Comparison of ENCODE assay signal across 9 mouse cellular contexts in genomic region chr2:34644571-34645526, GRCm38 (mm10).
A peak's percentile ranks its signal among the peaks of the same experiment; 100 is the strongest.
DNase-seq lines count a peak whose midpoint lies in the region; ATAC-seq and TF ChIP-seq lines count a peak whose summit lies in the region.
"Had no signal": no experiment of that assay in that cellular context is flagged by ENCODE, and none has a peak within 500 bp of the region (broad histone marks: within the 10 kb centered on the region; RNA-seq: fewer than 3 reads in every experiment).

No protein-coding gene starts in this region.

- DNase-seq in CD4-positive, CD25-positive, alpha-beta regulatory T cell, adult 2 months (ENCODE audit: low read depth, low spot score): peak; percentile 63
- peak; percentile 49 for DNase-seq in lung, embryonic 14.5 days
- DNase-seq in lung, postnatal 36 days: no peak
- DNase-seq in hindlimb bud, embryonic 11.5 days (ENCODE audit: extremely low spot score, low read depth, low spot score): peak; percentile 14
- peak; percentile 59 for DNase-seq in splenic B cell, adult 2 months (ENCODE audit: low read depth, low spot score)
- no peak for DNase-seq in frontal cortex, postnatal 36 days (ENCODE audit: low spot score in 2 of 2)
- no peak for DNase-seq in layer of hippocampus, postnatal 25 days (ENCODE audit: extremely low spot score in 1 of 2, low spot score in 1 of 2)

- TF ChIP-seq CTCF in lung, embryonic 14.5 days (IDR thresholded peaks at IDR 0.05; ENCODE audit: low read depth): peak; percentile 76

- no peak for ATAC-seq in CD4-positive, CD25-positive, alpha-beta regulatory T cell, adult 4 months
- no peak for ATAC-seq in lung, embryonic 14.5 days (ENCODE audit: insufficient read depth)

- no peak overlapping the region for H3K9ac ChIP-seq in lung, embryonic 14.5 days
- H3K9ac ChIP-seq: hindbrain, embryonic 15.5 days had no signal

- no peak overlapping the region for H3K4me2 ChIP-seq in lung, embryonic 14.5 days

- H3K36me3 ChIP-seq in lung, embryonic 14.5 days (ENCODE audit: insufficient read depth): no peaks in the 10 kb centered on the region
- H3K36me3 ChIP-seq in splenic B cell, adult 2 months (ENCODE audit: control insufficient read depth, insufficient read depth, low read length, poor library complexity, severe bottlenecking): no peaks in the 10 kb centered on the region
- H3K36me3 ChIP-seq: hindbrain, embryonic 15.5 days had no signal

- H3K27ac ChIP-seq in lung, embryonic 14.5 days (ENCODE audit: low read depth): no peak overlapping the region
- H3K27ac ChIP-seq: hindbrain, embryonic 15.5 days had no signal

- WGBS in lung, embryonic 14.5 days: 43% methylated on average over 22 of the region's 22 CpGs

- H3K4me1 ChIP-seq in lung, embryonic 14.5 days (ENCODE audit: insufficient read depth): no peaks in the 10 kb centered on the region; the same call in 1 of the 2 replicates

- no peaks in the 10 kb centered on the region for H3K27me3 ChIP-seq in lung, embryonic 14.5 days (ENCODE audit: insufficient read depth, low read length)
- no peaks in the 10 kb centered on the region for H3K27me3 ChIP-seq in splenic B cell, adult 2 months (ENCODE audit: control insufficient read depth, insufficient read depth, low read length, poor library complexity, severe bottlenecking)
- H3K27me3 ChIP-seq: hindbrain, embryonic 15.5 days had no signal

- no peak overlapping the region for H3K4me3 ChIP-seq in lung, embryonic 14.5 days (ENCODE audit: low read depth, low read length)

- no peaks in the 10 kb centered on the region for H3K9me3 ChIP-seq in lung, embryonic 14.5 days (ENCODE audit: low read depth, low read length)
- H3K9me3 ChIP-seq: hindbrain, embryonic 15.5 days had no signal

Comparison
In these comparisons a context has a peak if more than half of its experiments do, and no peak if none do; other contexts are left out.
1. DNase-seq: peak in CD4-positive, CD25-positive, alpha-beta regulatory T cell, adult 2 months (single experiment), lung, embryonic 14.5 days (single experiment), hindlimb bud, embryonic 11.5 days (single experiment) and splenic B cell, adult 2 months (single experiment); none in lung, postnatal 36 days (single experiment), frontal cortex, postnatal 36 days (0 of 2) and layer of hippocampus, postnatal 25 days (0 of 2).